Mouse (Mus musculus): ENCODE measurements around the gene Brk1. TPM values are rescaled to one million over a fixed set of nuclear protein-coding genes. Genes with fewer than 3 reads are reported as not detected.

Brk1 gene
- total RNA-seq (2012; rRNA removed) (134 and 147 TPM in 2 replicates), polyA plus RNA-seq (2012; ENCODE audit: insufficient read depth in 1 of 2, insufficient read length in 2 of 2, low read depth in 1 of 2, low replicate concordance in 2 of 2, missing spikeins in 1 of 2) (100 to 1,000 TPM in 1 of 2 experiments, not detected in 1; 161 TPM)

DNA sequence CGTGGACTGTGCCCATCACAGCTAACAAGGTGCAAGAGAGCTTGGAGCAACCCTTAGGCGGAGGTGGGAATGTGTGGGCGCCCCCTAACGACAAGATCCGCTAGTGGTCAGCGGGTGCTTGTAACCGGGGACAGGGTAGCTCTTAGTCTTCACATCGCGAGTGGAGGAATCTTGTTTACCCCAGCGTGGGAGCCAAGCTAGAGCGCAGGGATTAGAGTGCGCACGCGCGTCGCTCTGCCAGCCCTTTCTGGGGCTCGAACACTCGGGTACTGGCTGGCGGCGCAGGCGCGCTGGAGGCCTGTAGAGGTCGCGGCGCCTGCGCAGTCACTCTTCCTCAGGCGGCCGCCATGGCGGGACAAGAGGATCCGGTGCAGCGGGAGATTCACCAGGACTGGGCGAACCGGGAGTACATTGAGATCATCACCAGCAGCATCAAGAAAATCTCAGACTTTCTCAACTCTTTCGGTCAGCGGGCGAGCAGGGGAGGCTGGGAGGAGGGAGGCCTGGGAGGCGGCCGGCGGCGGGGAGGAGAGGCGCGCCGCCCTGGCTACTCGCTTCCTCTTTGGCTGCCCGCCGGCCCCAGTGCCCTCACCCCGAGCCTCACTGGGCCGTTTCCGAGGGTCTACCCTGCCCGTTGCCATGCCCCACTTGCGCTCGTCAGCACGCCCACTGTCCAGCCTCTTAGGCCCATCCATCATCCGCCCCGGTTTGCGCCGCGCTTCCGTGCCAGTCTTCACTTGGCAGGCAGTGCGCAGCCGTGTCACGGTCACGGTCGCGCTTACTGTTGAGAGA, at the start of gene Brk1:
TSS of gene Brk1 (plus strand) at position 341 of the 792 bp plus-strand sequence.
- TF ChIP-seq MEF2A (IDR thresholded peaks at IDR 0.05; ENCODE audit: extremely low read depth, insufficient replicate concordance, low read depth, low read length, poor library complexity, severe bottlenecking) (no peak), E2F4 (IDR thresholded peaks at IDR 0.05; ENCODE audit: borderline replicate concordance, low read depth, low read length) (no peak), NRF1 (IDR thresholded peaks at IDR 0.05; ENCODE audit: insufficient read depth, low read depth, low read length, poor library complexity, severe bottlenecking) (peak; percentile 93), NELFE (IDR thresholded peaks at IDR 0.05; ENCODE audit: low read depth, low read length) (peak; percentile 93), HCFC1 (IDR thresholded peaks at IDR 0.05; ENCODE audit: low read depth, low read length) (peak; percentile 78), SIN3A (IDR thresholded peaks at IDR 0.05; ENCODE audit: low read length) (no peak; the same call in none of the 2 replicates), RAD21 (IDR thresholded peaks at IDR 0.05; ENCODE audit: low read depth, low read length) (no peak; the same call in none of the 2 replicates), GABPA (IDR thresholded peaks at IDR 0.05; ENCODE audit: low read depth, low read length) (no peak), ETS1 (IDR thresholded peaks at IDR 0.05; ENCODE audit: low read depth, low read length) (0 out of 2 replicates have a peak, but pooled peaks have one; percentile 27), ZNF384 (IDR thresholded peaks at IDR 0.05; ENCODE audit: low read depth, low read length) (no peak), ZC3H11A (IDR thresholded peaks at IDR 0.05; ENCODE audit: low read depth, low read length) (no peak), CHD2 (IDR thresholded peaks at IDR 0.05; ENCODE audit: low read length) (no peak), UBTF (IDR thresholded peaks at IDR 0.05; ENCODE audit: borderline replicate concordance, insufficient read depth, low read depth, low read length) (no peak), KAT2A (conservative IDR thresholded peaks at IDR 0.05; ENCODE audit: low read depth, low read length) (no peak; the same call in 1 of the 2 replicates), ZMIZ1 (IDR thresholded peaks at IDR 0.05; ENCODE audit: low read depth, low read length) (no peak), CTCF (IDR thresholded peaks at IDR 0.05 in 2 of 3, conservative IDR thresholded peaks at IDR 0.05 in 1 of 3; ENCODE audit: control insufficient read depth in 1 of 3, insufficient read depth in 1 of 3, low read depth in 2 of 3, low read length in 3 of 3, poor library complexity in 1 of 3, severe bottlenecking in 1 of 3) (peak in 2 of 3 experiments; percentile 44 to 50; a peak in 4 of 6 replicates), TBP (IDR thresholded peaks at IDR 0.05; ENCODE audit: low read depth, low read length) (peak; percentile 69), MAFK (IDR thresholded peaks at IDR 0.05; ENCODE audit: borderline replicate concordance, low read depth, low read length) (no peak), GATA1 (IDR thresholded peaks at IDR 0.05; ENCODE audit: low read depth, low read length) (no peak), SMC3 (IDR thresholded peaks at IDR 0.05; ENCODE audit: low read depth, low read length) (peak; percentile 25; the same call in 1 of the 2 replicates), CHD1 (IDR thresholded peaks at IDR 0.05; ENCODE audit: low read depth, low read length) (no peak), MXI1 (IDR thresholded peaks at IDR 0.05; ENCODE audit: low read depth, low read length) (peak; percentile 23), BHLHE40 (IDR thresholded peaks at IDR 0.05; ENCODE audit: borderline replicate concordance, low read depth, low read length) (no peak), POLR2A (IDR thresholded peaks at IDR 0.05; ENCODE audit: control insufficient read depth in 1 of 2, insufficient read depth in 1 of 2, low read depth in 1 of 2, low read length in 2 of 2, poor library complexity in 1 of 2) (peak; percentile 52 to 90; a peak in 3 of 4 replicates), ELF1 (IDR thresholded peaks at IDR 0.05; ENCODE audit: low read depth, low read length) (no peak), POLR2AphosphoS5 (IDR thresholded peaks at IDR 0.05; ENCODE audit: borderline replicate concordance, low read depth, low read length) (no peak), POLR2AphosphoS2 (IDR thresholded peaks at IDR 0.05; ENCODE audit: low read length) (peak; percentile 68), MAX (IDR thresholded peaks at IDR 0.05; ENCODE audit: low read length) (no peak), TAL1 (IDR thresholded peaks at IDR 0.05; ENCODE audit: low read length) (no peak), MYC (IDR thresholded peaks at IDR 0.05; ENCODE audit: low read depth, low read length) (no peak; the same call in 1 of the 2 replicates), ZKSCAN1 (IDR thresholded peaks at IDR 0.05; ENCODE audit: low read depth, low read length) (no peak), TCF12 (IDR thresholded peaks at IDR 0.05; ENCODE audit: low read depth, low read length) (peak; percentile 32; the same call in 1 of the 2 replicates), MAZ (IDR thresholded peaks at IDR 0.05; ENCODE audit: low read depth, low read length) (no peak)
- H3K4me3 ChIP-seq (ENCODE audit: control insufficient read depth in 1 of 2, insufficient read depth in 1 of 2, low read depth in 2 of 2, low read length in 2 of 2): peak within 1 kb of the TSS; percentile 82 to 86
- H3K9ac ChIP-seq (ENCODE audit: control insufficient read depth, low read depth, low read length, poor library complexity, severe bottlenecking): peak within 1 kb of the TSS; percentile 85
- peak within 1 kb of the TSS; percentile 58 for H3K27ac ChIP-seq (ENCODE audit: control insufficient read depth, low read depth, low read length)
- H3K4me1 ChIP-seq (ENCODE audit: control insufficient read depth in 1 of 2, insufficient read depth in 2 of 2, low read length in 2 of 2): peaks cover 3 to 19% of the 10 kb centered on the region in 2 experiments; a peak in 3 of 4 replicates
- no peaks in the 10 kb centered on the region for H3K27me3 ChIP-seq (ENCODE audit: control insufficient read depth in 1 of 2, insufficient read depth in 2 of 2, low read length in 2 of 2)
- peaks cover 4 to 18% of the 10 kb centered on the region in 2 experiments; a peak in 3 of 4 replicates for H3K36me3 ChIP-seq (ENCODE audit: control insufficient read depth in 1 of 2, insufficient read depth in 2 of 2, low read length in 2 of 2)
- peaks cover 37% of the 10 kb centered on the region for H3K79me2 ChIP-seq (ENCODE audit: control insufficient read depth, insufficient read depth, low read length, poor library complexity)
- H3K9me3 ChIP-seq (replicated peaks; ENCODE audit: insufficient read depth, low read length): no peaks in the 10 kb centered on the region
- peak; percentile 95 for DNase-seq (ENCODE audit: low read depth, low spot score)
